Mouse (Mus musculus) c-Kit-positive CD71-positive TER-119-negative erythroid progenitor cells, embryonic 14.5 days (primary cell): ENCODE data around the gene Jph4.

Source experiments
- DNase-seq: peaks from one replicate; pipeline ENCODE4 v3.0.0-alpha.2; 2013; ENCODE audit warnings: low read depth

The Jph4 gene

GRCm38 (mm10) chr14:55094704-55095231 lies 22.0 kb downstream of the Jph4 start, which contains the start of gene Thtpa:
Gene Thtpa, plus strand, starts transcription at chr14:55094784.
- DNase-seq: no peak

GRCm38 (mm10) chr14:55093927-55094326 lies 22.8 kb downstream of the Jph4 start:
- no peak for DNase-seq

GRCm38 (mm10) chr14:55092011-55092577 lies 24.6 kb downstream of the Jph4 start, which contains the start of gene Zfhx2:
Gene Zfhx2, minus strand, starts transcription at chr14:55092324.
- peak; percentile 92 for DNase-seq

- no peak for DNase-seq
These were observed 25.4 kb downstream of the Jph4 start for GRCm38 (mm10) chr14:55091209-55091865.

- DNase-seq: no peak
These were observed 27.4 kb downstream of the Jph4 start for GRCm38 (mm10) chr14:55089199-55089947.

DNA sequence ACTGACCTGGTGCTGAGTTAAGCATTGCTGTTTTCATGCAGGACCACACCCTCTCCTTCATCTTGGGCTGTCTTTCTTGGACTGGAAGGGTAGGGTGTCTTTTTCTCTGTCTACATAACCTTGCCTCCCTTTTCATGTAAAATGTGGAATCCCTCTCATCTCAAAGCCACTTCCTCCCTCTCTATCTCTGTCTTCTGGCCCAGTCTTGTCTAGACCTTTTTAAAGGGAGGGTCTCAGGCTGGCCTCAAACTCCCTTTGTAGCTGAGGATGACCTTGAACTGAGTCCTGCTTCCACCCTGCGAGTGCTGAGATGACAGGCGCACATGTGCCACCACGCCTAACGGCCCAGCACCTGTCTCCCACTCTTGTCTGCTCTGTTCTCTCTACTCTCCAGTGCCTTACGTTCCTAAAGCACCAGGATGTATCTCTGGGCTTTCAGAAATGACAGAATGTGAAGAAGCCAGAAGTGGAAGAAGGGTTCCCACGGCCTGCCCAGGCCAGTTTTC lies 30.7 kb downstream of the Jph4 start:
- DNase-seq: no peak

- DNase-seq: no peak
These were observed 31.3 kb downstream of the Jph4 start for GRCm38 (mm10) chr14:55085324-55086008.

- DNase-seq: no peak
These were observed 33.3 kb downstream of the Jph4 start for GRCm38 (mm10) chr14:55083481-55083880.

- DNase-seq: no peak
These were observed 35.6 kb downstream of the Jph4 start for GRCm38 (mm10) chr14:55081105-55081504.

- peak; percentile 56 for DNase-seq
These were observed 37.3 kb downstream of the Jph4 start for GRCm38 (mm10) chr14:55079214-55079970.

- DNase-seq: no peak
These were observed 38.3 kb downstream of the Jph4 start for GRCm38 (mm10) chr14:55078366-55078989.

- no peak for DNase-seq
These were observed 39.0 kb downstream of the Jph4 start for GRCm38 (mm10) chr14:55077481-55078365.

GRCm38 (mm10) chr14:55076956-55077355 lies 39.8 kb downstream of the Jph4 start:
- no peak for DNase-seq

GRCm38 (mm10) chr14:55076224-55076623 lies 40.5 kb downstream of the Jph4 start:
- DNase-seq: no peak

DNA sequence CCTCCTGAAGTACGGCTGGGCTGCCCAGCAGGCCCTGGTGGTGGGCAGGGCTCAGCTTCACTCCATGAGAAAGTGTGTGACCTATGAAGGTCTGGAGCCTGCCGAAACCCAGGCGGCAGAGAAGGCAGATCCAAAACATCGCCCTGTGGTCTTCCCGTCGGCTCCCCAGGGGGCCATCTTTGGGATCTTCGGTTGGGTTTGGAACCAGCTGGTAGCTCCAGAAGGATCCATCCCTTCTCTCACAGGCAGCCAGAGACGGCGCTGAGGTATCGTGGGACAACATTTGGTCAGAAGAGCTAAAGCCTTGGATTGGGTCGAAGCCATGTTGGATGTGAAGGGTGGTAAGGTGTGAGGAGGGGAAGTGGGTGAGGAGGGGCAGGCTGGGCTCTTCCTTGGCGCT lies 42.3 kb downstream of the Jph4 start:
- no peak for DNase-seq

- DNase-seq: no peak
These were observed 45.0 kb downstream of the Jph4 start for GRCm38 (mm10) chr14:55071756-55072155.

DNA sequence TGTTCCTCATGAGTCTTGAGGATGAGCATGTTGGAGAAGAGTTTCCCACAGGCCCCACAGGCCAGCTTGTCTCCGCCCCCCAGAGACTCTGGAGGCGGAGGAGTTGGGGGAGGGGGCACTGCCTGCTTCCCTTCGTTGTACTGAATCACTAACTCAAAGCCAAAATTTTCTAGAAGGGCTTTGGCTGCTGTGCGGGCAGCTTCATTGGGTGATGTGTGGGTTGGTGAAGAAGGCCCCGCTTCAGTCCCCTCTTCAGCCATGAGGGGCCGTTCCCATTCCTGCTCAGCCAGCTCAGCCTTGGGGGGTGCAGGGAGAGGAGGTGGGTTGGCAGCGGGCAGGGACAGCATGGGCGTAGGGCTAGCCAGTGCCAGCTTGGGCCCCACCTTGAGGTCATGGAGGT lies 50.7 kb downstream of the Jph4 start:
- DNase-seq: no peak

DNA sequence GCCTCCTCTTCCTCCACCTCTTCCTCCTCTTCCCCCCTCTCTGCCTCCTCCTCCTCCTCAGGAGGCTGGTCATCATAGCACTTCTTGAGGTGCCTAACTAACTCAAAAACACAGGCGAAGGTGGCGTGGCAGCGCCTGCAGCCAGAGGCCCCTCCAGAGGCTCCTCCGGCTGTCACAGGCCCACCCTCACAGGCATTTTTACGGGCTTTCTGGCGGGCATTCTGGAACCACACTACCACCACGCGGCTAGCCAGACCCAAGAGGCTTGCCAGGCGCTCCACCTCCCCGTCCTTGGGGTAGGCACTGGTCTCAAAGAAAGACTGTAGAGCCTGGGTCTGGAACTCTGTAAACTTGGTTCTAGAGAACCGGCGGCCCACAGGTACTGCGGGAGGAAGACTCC lies 51.3 kb downstream of the Jph4 start:
- no peak for DNase-seq

DNA sequence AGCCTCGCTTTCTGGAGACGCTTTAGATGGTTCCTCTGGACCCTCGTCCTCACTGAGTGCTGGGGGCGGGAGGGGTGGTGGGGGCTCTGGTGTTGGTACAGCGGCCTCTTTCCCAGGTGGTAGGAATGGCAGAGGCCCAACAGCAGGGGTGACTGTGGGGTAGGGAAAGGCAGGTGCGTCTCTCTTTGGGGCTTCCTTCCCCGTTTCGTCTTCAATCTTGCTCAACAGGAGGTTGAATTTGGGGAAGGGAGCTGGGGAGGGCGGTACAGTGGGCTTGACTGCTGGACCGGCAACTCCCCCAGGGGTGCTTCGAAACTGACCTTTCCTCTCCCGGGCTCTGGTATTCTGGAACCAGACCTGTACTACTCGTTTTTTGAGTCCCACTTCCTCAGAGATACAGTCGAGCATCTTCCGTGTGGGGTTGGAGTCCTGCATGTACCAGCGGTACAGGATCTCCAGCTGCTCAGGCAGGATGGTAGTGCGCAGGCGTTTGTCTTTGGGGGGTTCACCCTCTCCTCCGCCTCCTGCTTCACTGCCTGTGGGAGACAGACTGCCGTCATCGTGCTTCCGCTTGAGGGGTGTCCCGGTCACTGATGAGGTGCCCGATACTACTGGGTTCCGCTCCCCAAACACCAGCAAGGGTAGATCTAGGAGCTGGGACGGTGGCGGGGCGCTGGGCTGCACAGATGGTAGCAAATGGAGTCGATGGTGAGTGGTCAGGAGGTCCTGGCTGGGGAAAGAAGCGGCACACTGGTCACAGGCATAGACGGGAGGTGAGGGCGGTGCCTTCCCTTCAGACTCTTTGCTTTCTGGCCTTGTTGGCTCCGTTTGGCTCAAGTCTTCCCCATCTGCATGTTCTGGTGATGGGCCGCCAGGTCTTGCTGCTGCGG lies 52.0 kb downstream of the Jph4 start:
- no peak for DNase-seq
